Mouse (Mus musculus): ENCODE results near the gene Zfpm1.
A peak's percentile ranks its signal among the peaks of the same experiment; 100 is the strongest.

The Zfpm1 gene

DNA sequence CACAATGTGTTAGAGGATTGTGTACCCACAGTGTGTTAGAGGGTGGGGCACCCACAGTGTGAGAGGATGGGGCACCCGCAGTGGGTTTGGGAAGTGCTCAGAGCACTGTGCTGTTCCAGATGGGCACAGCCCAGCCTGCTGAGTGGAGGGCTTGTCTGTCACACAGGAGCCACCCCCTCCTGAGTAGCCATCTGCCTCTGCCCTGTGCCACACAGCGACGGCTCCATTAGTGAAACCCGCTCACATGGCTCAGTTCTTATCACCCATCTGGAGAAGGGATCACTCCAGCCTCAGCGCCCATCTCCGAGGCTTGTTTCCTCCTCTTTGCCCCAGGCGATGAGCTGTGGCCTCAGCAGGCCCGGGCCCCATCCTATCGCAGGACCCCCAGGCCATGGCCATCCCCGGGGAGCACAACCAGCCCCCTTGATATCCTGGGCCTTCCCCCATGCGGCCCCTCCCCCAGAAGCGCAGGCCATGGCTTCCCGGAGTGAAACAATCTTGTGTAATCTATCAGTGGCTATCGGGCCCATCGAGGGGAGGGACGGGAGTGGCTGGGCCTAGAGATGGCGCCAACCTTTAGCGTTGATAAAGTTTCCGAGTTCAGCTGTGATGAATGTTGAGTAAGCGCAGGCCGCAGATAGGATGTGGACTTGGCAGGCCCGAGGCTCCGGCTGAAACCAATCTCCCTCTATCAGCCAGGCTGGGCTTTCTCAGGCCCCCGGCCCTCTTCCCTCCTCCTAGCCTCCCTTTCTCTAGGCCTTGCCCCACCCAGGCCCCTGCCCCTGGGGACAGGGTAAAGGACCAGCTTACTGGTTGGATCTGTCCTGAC lies 14.4 kb downstream of the Zfpm1 start:
- DNase-seq (ENCODE audit: low spot score): peak; percentile 56

- no peak for DNase-seq (ENCODE audit: low spot score)
Observed at GRCm38 (mm10) chr8:122299581-122300254, 17.8 kb downstream of the Zfpm1 start.

- DNase-seq (ENCODE audit: low spot score): no peak
Observed at GRCm38 (mm10) chr8:122301081-122301480, 19.1 kb downstream of the Zfpm1 start.

DNA sequence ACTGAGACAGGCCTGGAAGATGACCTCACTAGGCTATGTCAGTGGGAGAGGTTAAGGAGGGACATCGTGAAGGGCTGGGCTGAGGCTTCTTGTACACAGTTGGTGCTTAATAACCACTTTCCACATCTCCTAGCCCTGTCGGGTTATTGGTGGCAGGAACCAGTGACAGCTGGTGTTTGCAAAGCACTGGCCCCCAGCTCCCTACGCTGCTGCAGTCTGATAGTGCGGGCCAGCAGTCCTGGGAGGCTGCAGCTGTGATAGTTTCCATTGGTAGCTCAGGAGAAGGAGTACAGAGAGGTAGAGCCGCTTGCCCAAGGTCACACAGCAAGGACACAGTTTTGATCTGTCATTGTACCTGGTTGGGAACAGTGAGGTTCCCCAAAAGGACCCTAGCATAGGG lies 19.9 kb downstream of the Zfpm1 start:
- no peak for DNase-seq (ENCODE audit: low spot score)

GRCm38 (mm10) chr8:122303451-122303850 lies 21.5 kb downstream of the Zfpm1 start:
- DNase-seq (ENCODE audit: low spot score): no peak

- DNase-seq (ENCODE audit: low spot score): no peak
Observed at GRCm38 (mm10) chr8:122304058-122304457, 22.1 kb downstream of the Zfpm1 start.

DNA sequence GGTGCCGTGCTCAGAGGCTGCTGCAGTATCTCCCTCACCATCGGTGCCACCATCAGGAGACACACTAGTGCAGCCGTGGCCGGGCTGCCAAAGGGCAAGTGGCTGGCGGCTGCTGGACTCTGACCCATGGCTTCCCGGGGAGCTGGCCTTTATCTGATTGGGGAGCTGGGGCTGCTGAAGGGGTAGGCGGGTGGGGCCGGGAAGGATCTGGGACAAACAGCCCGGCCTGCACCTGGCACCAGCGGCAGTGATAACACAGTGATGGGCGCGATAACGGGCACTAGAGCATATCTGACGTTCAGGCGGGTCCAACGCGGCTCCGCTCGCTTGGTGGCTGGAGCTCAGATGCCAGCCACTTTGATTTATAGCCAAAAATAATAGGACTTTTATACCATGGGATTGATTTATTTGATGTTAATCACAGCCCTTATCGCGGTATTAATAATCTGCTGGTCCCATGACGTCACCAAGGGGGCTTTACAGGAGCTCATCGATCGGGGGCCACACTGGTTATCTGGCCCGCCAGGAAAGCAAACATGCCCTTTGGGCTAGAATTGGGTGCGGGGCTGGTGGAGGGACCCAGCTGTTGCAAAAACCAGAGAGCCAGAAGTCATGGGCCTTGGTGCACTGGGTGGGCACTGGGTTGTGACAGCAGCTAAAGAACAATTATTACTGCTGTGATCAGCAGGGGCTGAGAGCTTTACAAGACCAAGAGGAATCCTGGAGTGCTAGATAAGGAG lies 24.9 kb downstream of the Zfpm1 start:
- no peak for DNase-seq (ENCODE audit: low spot score)

- no peak for DNase-seq (ENCODE audit: low spot score)
Observed at GRCm38 (mm10) chr8:122307836-122308235, 25.9 kb downstream of the Zfpm1 start.

DNA sequence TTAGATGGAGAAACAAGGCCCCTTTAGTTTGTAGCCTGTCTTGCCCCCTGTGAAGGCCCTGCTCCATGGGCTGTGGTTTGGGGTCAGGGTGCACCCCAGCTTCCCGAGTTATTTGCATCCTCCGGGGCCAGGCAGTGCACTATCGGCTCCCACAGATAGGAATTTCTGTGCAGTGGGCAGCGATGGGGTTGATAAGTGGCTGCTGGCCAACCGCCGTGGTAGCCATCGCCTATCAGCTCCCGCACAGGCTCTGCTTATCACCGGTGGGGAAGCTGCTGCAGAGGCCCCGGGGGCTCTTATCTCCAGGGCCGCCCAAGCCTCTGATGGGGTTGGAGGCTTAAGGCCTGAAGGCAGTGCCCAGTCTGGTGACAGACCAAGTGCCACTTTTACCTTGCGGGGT lies 27.3 kb downstream of the Zfpm1 start:
- DNase-seq (ENCODE audit: low spot score): no peak

DNA sequence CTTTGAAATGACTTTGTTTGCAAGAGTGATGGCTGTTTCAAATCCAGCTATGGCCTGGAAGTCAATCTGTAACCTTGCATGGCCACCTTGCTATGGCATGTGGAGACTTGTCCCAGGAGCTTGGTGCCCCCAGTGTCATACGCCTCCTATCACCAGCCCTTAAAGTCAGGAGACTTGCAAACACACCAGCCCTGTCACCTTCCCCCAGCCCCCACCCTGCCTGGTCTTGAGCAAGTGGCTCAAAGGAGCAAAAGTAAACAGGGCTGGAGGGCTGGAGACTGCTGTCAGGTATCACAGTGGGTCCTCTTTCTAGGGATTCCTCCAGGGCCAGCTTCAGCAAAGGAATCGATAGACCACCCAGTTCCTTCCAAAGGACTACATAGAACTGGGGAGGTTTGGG lies 29.2 kb downstream of the Zfpm1 start:
- no peak for DNase-seq (ENCODE audit: low spot score)

- peak; percentile 55 for DNase-seq (ENCODE audit: low spot score)
Observed at GRCm38 (mm10) chr8:122312553-122312952, 30.6 kb downstream of the Zfpm1 start.

DNA sequence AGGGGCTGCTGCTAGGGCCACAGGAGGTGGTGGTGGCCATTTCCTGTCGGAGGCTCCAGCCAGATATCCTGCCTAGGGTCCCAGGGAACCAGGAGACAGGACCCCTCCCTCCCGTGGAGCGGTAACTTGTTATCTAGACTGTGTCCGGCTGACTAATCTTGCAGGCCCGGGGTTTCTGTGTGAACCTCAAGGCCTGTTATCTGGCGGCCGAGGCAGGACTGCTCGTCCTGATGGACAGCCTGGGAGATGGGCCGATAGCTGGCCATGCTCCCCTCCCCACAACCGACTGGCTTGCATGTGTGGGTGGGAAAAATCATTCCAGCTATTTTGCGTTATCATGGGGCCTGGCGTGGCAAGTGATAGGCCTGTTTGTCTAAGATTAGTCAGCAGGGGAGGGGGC lies 31.4 kb downstream of the Zfpm1 start:
- DNase-seq (ENCODE audit: low spot score): no peak

DNA sequence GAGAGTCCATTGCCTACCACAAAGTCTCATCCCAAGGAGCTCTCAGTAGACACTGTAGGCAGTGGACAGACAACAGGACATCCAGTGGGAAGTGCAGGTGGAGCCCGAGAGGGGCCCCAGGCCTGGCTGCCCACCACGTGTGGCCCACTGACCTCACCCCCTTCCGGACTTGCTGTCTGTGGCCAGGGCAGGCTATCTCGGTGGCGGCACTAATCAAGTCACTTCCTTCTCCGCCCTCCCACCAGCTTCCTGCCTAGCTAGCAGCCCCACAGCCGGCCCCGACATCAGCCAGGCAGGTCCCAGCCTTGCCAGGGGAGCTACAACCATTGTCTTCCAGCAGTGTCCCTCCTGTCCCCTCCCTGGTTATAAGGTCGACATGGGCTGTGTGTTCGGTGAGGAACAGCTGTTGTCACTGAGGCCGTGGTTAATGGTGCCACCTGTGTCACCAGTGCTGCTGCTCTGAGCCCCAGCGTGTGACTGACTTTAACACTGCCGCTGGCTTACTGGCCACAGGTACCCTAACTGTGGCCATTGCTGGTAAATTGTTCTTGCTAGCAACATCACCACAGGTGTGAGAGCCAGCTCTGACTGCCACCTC lies 33.1 kb downstream of the Zfpm1 start:
- DNase-seq (ENCODE audit: low spot score): no peak

DNA sequence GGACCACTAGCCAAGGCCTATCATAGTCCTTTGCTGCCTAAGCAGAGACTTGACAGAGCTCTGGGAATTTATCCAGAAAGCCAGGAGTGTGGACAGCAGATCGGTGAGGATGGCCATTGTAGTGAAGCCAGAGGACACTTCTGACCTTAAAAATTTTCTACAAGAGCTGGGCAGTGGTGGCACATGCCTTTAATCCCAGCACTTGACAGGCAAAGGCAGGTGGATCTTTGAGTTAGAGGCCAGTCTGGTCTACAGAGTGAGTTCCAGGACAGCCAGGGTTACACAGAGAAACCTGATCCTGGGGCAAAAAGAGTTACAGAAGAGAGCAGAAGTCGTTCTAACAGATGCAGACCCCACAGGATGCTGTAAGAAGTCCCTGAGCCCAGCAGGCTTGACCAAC lies 34.5 kb downstream of the Zfpm1 start:
- DNase-seq (ENCODE audit: low spot score): no peak

DNA sequence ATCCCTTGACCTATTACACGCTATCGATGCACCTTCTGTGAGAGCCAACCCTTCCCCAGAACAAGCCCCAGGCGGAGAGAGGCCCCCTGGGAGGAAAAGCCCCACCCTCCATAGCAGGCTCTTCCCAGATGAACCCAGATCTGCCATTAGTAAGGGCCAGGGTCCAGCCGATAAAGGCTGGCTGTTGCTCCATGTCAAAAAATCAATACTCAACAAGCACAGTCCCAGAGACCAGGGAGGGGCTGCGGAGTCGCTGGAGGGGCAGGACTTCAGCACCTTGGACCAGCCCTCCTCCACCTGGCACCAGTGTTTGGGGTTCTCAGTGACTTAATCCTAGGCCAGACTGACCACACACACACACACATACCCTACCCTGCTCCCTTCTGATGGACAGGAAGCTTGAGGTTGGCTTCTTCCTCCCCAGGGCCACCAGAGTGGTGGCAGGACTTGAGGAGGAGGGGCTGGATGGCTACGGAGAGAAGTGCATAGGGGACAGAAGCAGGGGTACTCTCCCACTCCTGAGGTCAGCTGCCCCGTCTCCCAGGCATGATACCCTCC lies 36.1 kb downstream of the Zfpm1 start:
- DNase-seq (ENCODE audit: low spot score): no peak

DNA sequence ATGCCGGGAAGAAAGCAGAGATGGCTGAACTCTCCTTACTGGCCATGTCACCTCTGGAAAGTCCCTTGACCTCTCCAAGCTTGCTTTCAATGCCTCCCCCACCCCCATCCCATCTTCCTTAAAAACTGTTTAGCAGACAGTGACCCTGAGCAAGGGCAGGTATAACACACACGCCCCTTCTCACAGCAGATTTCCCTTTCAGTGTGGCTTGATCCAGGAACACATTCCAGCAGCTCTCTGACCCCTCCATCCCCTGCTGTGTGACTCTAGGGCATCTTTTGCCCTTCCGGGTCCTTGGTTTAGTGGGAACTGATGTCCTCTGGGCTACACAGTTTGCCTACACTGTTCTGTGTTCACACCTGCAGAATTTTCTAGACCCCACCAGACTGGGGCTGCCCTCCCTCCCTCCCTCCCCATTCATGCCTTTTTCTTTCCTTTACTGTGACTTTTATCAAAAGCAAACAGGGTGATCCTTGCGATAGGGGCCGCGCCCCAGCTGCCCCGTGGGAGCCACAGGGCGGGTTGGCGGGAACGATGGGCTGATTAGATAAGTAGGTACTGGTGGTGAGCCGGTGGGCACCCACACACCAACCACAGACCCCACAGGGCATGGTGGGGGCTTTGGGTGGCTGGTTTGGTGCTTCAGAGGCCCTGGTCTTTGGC lies 37.2 kb downstream of the Zfpm1 start:
- no peak for DNase-seq (ENCODE audit: low spot score)

- DNase-seq (ENCODE audit: low spot score): no peak
Observed at GRCm38 (mm10) chr8:122319708-122320075, 37.8 kb downstream of the Zfpm1 start.

DNA sequence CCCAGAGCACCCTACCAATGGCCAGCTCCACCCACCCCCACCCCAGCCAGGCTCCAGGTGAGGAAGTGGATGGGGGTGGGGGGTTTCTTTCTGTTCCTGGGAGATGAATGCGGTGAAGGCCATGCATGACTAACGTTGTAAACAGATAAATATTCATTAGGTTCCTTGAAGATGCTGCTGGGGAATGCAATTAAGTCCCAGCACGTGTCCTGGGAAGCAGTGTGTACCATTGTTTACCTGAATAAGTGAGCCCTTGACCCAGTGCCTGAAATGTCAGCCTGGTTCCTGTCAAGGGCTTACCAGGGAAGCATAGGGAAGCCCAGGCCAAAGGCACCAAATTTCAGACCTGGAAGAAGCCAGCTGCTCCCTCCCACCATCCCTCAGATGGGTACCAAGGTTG lies 38.6 kb downstream of the Zfpm1 start:
- DNase-seq (ENCODE audit: low spot score): no peak

GRCm38 (mm10) chr8:122321455-122321921 lies 39.5 kb downstream of the Zfpm1 start:
- no peak for DNase-seq (ENCODE audit: low spot score)

GRCm38 (mm10) chr8:122322126-122322525 lies 40.2 kb downstream of the Zfpm1 start:
- no peak for DNase-seq (ENCODE audit: low spot score)

- DNase-seq (ENCODE audit: low spot score): no peak
Observed at GRCm38 (mm10) chr8:122322792-122323191, 40.9 kb downstream of the Zfpm1 start.
